Mouse (Mus musculus): ENCODE measurements at regions not wholly inside any gene's neighbourhood (a gene's known extent, or its start where the extent isn't known, plus 50 kb on each side); places are given as distances from the start of the nearest gene placed in this dataset.

DNA sequence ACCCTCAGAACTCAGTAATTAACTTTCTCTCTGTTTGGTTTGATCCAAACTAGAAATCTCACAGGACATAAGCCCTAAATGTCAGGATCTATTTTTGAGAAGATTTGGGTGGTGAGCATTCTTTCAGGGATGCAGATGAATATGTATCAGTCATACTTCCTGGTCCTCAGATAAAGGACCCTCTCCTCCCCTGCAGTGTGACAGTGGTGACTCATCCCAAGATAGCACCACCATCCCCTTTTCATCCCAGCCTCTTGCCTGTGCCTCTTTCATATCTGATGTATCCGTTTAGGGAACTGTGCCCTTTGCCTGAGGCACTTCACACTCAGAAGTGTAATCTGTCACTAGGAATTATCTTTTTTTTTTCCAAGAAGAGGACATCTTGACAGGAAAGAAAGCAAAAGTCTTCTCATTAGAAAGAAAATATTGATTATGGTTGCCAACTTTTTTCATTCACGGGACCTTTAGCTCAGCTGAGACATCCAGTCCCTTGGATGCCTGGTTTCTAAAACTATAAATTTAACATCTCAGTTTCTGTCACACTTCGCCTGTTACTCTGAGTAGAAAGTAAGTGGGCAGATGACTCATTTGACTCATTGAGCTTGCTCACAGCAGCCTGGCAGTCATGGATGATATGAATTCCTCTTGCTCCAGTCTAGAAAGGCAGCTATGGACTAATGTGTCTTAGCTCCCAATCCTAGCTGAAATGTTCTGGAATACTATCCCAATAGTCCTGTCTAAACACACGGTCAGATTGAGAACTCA lies 284.1 kb upstream of the Mctp2 start:
- no peak for DNase-seq (ENCODE audit: low read depth, low spot score)

DNA sequence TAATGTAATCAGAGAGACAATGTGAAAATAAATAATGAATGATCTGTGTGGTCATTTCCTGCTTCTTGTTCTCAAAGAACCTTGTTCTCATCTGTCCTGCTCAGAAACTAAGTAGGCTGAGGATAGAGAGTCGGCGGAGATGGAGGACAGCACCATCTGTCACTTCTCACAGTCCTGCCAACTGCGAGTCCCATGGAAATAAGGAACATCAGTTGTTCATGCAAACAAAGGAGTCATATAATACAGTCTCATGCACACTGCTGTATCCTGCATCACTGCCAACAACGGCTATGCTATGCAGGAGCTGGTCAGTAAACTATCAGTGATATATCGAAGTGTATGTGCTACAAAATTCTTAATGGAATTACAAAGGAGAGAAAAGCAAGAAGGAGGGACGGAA lies 285.7 kb upstream of the Mctp2 start:
- no peak for DNase-seq (ENCODE audit: low read depth, low spot score)

DNA sequence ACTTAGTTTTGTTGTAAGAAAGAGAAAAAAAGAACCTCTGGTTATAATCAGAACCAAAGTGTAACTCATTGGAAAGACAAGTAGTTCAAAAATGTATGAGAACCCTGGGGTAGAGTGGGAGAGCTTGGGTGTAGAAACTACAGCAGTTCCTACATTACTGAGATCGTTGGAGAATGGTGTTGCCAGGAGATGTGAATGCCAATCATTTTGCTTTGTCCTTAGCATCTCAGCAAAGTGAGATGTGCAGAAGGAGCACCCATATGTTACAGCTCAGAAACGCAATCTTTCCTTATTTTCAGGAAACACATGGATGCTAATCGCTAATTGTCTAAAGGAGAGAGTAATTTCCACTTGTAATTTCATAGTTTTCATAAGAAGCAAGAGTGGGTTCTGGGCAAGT lies 286.2 kb upstream of the Mctp2 start:
- DNase-seq (ENCODE audit: low read depth, low spot score), result peak; percentile 60

DNA sequence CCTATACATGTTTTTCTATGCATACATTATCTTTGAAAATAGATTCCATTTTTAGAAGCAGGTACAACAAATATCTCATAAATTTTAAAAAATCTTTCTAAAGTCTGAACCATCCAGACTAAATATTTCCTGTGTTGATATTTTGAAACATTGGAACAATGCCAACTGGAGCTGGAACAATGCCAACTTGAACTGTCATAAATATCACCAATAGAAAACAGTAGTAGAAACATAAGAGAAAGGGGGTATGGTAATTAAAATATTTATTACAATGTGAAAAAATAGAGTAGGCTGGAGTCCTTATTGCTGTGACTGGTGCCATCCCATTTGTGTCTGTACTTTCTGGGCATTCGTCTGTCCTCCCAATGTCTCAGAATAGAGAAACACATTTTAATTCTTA lies 286.9 kb upstream of the Mctp2 start:
- no peak for DNase-seq (ENCODE audit: low read depth, low spot score)

DNA sequence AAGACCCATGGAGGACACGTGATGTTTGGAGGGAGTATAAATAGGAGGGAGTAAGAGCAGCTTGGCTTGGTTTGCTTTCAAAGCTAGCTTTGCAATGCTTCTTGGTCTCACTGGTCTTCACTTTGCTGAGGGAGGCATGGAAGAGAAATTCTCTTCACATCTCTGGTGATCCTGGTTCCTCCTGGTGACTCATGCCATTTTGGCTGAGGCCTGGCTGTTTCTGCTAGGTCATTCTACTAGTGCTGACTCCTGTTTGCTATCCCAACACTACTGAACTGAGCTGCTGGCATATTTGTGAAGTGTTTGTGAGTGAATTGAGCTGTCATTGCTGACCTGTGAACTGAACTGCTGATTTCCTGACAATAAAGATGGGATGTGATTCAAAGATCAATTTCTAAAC lies 288.3 kb upstream of the Mctp2 start:
- no peak for DNase-seq (ENCODE audit: low read depth, low spot score)

DNA sequence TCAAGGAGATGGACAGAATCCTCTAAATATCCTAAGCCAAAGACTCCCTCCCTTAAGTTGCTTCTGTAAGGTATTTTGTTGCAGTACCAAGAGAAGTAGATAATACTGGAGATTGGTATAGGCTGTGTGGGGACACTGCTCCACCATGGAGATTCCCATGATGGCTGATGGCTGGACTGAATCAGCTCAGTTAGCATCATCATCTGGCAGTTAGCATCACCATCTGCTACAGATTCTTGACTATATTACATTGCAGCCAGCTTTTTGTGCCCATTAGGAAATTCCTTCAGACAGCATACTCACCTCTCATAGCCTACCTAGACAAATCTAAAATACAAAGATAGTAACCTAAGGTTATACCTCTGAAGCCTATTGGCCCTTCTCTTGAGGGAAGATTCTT lies 290.6 kb upstream of the Mctp2 start:
- DNase-seq (ENCODE audit: low read depth, low spot score), result no peak

DNA sequence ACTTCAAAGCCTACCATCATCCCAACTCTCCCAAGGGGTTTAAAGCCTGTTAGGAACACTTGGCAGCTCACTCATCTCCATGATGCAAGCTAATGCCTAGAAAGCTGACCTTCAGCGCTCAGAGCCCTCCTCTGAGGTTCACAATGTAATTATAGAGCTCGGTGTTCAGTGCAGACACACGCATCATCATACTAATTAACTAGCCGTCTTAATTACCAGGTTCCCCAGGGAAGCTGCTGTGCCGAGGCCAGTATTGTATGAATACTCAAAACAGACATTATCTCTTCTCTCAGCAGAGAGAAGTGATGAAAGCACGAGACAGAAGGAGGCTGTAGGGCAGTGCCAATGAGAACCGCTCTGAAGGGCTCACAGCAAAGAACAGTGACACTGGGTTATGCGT lies 295.5 kb upstream of the Mctp2 start:
- DNase-seq (ENCODE audit: low read depth, low spot score), result no peak

DNA sequence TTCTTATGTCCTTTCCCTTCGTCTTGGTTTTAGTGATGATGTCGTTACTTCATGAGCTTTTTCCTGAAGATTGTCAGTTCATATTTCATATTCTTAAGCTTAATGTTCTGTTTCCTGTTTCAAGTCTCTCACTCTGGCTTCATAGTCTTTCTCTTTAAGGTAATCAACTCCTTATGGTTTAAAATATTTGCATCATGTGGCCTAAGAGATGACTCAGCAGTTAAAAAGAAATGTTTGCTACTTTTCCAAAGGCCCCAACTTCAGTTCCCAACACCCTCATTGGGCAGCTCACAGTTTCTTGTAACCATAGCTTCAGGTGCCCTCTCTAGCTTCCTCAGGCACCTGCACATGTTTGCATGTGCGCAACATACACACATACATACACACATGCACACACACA lies 303.4 kb upstream of the Mctp2 start:
- no peak for DNase-seq (ENCODE audit: low read depth, low spot score)

DNA sequence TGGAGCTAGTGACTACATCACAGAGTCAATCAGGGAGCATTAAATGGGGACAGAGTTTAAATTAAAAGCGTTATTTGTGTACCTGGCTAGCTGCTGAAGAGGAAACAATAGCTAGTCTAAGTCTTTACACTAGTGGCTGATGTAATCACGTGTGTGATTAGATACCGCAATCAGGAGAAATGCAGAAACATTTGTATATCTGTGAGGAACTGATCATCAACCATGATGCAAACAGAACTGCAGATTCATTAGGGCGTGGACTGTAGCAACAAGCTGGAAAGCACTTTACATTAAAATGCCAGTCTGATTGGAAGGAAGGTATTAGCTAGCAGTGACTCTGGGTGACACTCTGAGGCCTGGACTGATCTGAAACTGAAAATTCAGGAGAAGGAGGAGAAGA lies 308.8 kb upstream of the Mctp2 start:
- no peak for DNase-seq (ENCODE audit: low read depth, low spot score)

DNA sequence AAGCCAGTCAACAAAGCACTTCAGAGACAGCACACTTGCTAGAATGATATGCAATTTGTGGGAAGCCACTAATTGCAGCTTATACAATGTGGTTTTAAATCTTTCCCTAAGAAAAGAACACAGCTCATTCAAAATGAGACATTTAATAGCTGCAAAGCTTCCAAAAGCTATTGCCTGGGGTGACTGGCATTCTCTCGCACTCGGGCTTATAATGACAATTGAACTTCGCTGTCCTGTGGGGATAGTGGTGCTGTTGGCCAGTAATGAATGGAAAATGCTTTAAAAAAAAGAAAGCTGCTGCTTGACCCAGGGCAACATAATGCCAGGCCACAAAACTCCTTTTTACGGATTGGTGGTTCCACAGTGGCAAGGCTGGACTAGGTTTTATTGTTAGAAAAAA lies 321.0 kb upstream of the Mctp2 start:
- DNase-seq (ENCODE audit: low read depth, low spot score), result no peak

DNA sequence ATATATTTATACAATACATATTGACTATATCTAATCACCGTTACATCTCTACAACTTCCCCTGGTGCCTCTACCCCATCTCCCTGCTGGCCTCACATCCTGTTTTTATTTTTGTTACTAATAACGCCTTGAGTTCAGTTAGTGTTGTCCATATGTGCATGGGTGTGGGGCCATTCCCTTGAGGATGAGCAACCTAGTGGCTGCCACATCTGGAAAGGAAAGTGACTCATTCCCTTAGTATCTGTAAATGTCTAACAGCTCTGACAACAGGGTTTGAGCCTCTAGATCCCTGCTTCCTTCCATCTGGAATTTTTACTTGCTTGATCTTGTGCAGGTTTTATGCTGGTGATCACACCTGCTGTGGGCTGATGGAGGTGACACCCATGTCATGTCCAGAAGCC lies 333.2 kb upstream of the Mctp2 start:
- DNase-seq (ENCODE audit: low read depth, low spot score), result no peak

DNA sequence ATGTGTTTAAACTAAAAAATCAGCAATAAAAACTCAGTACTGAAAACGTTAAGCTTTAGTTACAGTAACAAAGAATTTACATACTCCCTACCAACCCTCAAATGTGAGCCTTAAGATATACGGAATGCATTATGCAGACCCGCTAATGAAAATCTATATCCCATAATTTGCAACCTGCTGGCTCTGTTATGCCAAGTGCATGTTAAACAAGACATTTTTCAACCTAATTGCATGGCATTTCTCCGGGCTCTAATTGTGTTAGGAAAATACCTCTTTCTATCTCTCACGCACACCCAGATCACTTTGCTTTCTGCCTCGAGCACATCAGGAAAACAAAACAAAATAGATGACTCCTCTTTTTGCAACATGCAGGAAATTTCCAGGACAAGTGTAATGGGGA lies 368.6 kb upstream of the Mctp2 start:
- no peak for DNase-seq (ENCODE audit: low read depth, low spot score)

DNA sequence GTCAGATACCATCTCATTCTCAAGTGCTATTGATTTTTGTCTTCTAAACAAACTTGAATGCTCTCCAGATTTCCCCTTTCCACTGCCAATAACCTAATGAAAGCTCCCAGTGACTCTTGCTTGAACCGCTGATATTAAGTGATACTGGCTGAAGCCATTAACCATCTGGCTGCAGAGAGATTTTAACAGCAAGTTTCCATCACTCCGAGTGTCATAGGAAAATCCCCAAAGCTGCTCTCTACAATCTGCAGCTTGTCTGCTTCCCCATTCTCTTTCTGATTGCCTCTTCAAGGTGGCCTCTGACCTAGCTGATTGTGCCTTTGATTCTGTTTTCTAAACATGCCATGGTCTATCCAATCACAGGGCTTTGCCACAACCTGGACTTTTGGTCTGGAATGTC lies 379.4 kb upstream of the Mctp2 start:
- no peak for DNase-seq (ENCODE audit: low read depth, low spot score)

DNA sequence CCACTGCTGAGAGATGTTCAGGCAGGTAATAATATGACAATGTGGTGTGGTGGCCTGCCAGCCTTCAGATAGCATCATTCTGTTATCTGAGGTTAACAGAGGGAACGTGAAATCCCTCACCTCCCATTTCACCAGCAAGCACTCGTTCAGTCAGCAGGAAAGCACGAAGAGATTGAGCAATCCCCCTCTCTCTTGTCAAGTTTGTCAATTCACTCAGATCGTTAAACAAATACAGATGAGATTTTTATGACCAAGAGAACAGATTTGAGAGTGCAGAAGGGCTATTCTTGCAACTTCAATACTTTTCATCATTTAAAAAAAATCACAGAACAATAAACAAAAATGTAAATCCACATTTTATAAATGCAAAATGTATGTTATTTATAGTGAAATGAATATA lies 380.9 kb upstream of the Mctp2 start:
- no peak for DNase-seq (ENCODE audit: low read depth, low spot score)

DNA sequence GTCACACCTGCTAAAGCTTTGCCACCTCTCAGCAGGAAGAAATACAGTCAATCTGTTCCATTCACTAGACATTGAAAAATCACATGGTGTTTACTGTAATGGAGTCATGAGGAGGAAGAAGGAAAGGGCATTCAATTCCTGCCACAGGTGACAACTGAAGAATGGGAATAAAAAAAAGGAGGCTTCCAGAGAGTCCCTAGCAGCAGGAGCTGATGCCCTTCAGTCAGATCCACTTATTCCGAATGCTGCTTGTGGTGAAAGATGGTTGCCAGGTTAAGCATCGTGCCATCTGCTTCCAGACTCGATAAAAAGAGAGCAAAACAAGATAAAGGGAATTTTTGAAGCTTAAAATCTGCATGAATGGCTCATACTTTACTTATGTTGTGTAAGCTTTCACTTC lies 385.0 kb upstream of the Mctp2 start:
- no peak for DNase-seq (ENCODE audit: low read depth, low spot score)

DNA sequence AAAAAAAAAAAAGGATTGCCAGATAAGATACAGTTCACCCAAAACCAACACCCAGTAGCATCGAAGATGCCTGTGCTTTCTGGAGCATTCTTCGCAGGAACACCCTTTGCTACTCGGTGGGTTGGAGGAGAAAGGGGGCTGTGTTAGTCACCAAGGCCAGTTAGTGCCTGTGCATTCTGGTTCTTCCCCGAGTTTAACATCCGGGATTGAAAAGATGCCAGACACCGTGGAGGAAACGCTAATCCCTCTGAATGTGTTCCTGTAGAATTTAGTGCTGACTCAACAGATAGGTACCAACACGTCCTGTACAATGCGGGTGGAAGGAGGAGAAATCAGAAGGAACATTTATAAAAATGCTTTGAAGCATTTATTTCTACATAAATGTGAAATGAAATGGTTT lies 385.5 kb upstream of the Mctp2 start:
- no peak for DNase-seq (ENCODE audit: low read depth, low spot score)

DNA sequence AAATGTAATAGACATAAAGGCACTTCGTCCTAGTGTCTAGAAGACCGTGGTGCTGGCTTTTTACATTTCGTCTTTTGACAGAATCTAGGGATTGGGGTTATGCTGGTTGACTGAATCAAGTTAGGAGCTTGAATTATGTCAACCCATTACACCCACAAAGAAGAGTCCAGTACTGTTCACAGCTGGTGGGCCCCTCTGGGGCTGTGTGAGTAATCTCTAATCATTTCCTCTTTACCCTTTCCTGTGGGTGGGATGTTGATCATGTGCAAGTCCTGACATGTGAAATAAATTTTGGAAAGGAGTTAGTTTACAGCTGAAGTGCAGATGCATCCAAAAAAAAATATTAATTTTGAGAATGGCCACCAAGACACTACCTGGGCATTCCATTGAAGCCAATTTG lies 390.3 kb upstream of the Mctp2 start:
- DNase-seq (ENCODE audit: low read depth, low spot score), result no peak

DNA sequence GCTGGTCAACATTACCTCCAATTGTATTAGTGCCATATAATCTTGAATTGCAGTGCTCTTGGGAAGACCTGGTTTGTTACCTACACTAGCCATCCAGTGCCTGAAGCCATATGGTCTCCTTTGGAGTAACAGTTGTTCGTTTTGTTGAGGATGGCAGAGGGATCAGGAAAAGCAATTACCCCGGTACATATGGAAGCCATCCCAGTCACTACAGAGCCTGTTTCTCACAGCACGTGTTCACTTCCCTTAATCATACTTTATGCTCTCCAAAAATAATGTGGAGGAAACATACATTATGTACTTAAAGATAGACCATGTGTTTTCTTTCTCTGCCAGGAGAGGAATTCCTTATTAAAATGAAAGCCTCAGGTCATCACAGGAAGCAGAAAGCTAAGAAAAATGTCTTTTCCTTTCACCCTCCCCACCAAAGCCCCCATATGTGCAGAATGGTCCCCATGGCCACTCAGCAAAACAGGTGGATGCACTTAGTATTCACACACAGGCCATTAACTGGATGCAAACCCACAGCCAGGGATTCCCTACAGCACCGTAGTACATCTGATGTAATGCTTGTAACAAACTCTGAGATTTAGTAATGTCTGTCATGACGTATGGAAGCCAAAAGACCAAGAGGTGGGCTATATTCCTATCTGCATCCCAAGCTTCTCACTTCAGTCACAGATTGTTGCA lies 397.4 kb upstream of the Mctp2 start:
- DNase-seq (ENCODE audit: low read depth, low spot score), result no peak

DNA sequence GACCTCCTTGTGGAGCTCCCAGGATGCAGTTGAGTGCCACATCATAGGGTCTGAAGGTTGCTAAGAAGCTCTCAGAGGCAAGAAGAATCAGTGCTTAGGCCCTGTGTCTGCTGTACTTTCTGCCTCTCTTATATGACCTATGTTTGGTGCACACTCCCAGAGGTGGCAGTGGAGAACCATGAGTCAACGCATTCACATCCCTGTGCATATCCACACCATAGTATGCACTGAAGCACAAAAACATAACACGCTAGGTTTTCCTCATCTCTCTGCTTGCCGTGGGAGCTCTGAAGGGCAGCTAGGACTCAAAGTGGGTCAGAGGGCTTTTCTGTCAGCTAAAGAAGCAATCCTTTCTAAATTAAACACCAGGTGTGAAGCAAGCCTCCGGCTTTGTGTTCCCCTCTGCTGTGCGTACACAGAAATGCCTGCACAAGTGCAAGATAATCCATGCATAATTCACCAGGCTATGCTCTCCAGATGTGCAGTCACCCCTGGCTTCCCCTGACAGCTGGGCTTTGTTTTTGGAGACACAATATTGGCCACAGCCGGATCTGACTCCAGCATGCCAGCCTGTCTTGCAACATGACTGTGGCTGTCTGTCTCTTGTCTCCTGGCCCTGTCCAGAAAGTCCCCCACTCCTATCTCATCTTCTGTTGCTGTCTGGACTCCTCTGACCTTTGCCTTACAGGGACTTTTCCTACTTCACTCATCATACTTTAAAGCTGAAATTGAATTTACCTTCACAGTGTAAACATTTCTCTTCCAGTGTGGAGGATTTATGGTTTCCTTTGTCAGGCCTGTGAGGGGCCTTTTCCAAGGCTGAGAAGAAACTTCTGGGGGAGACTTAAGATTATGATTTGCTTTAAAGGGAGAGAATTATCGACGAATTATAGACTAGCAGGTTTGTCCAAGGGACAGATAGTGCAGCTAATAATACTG lies 405.1 kb upstream of the Mctp2 start:
- DNase-seq (ENCODE audit: low read depth, low spot score), result no peak

DNA sequence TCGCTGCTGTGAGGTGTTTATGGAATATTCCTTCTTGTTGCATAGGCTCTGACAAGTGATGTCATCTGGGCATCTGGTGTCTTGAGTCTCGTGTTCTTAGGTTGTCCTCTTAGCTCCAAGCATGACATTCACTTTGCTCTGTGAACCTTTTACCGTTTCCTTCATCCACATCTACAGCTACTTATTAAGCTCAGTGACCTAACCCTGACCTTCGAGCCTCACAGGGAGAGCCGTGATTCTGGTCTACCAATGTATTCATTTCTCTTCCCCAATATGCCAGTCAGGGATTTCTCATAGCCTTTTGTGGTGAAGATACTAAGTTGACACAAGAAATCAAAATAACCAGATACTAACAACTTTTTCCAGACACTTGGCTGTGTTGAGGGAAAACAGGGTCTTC lies 409.0 kb upstream of the Mctp2 start:
- DNase-seq (ENCODE audit: low read depth, low spot score), result no peak

DNA sequence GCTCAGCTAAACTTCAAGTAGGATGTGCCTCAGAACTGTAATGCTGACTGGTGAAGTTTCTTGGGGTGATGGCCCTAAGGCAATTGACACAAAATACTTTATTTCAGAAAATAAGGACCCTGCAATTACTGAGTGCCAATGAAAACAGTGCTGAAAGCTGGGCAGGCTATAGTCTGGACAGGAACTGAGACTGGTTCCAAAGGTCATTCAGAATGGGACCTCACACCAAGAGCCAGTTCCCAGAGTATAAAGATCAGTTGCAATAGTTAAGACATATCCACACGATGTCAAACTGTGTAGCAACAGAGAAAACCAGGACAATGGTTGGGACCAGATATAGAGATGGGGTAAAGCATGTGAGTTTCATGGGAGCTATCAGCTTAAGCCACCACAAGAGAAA lies 409.6 kb upstream of the Mctp2 start:
- DNase-seq (ENCODE audit: low read depth, low spot score), result no peak

DNA sequence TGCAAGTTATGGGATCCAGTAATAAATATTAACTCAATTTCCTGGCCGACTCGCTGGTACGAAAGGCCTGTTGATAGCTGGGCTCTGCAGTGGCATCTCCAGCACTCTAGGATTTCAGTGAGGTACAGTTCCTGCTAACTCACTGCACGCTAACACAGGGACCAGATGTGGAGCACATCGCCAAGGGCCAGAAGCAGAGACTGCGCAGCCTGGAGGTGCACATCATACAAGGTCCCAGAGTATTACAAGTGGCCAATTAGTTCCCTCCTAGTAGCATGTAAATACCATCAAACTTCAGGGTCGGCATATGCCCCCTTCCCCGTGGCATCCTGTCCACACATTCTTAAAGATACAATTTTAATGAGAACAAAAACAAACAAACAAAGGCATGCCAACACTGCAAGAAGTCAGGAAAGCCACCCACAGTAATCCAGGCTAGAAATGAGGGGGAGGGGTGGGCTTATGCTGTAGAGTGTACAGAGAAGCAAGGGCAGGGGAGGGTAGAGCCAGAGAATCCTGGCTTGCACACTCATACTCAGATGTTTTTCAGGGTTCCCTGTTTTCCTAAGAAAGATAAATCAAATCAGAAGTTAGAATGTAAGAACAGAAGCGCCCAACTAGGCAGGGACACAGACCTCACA lies 419.9 kb upstream of the Mctp2 start:
- DNase-seq (ENCODE audit: low read depth, low spot score), result no peak

Measured in brain, embryonic 18.5 days (tissue).